Mouse (Mus musculus) urinary bladder, adult 2 months (tissue): ENCODE results near the gene Maats1. TPM values are rescaled to one million over a fixed set of nuclear protein-coding genes. Genes with fewer than 3 reads are reported as not detected.

Experiments
- DNase-seq: peaks from one replicate; pipeline ENCODE4 v3.0.0; 2022; ENCODE audit warnings: low spot score
- polyA plus RNA-seq: library from polyadenylated mRNA; depleted of rRNA; stranded (reverse); fragments of >200 nt; gene quantifications from 2 replicates; pipeline ENCODE4 v1.2.3, GENCODE M21; 2012; rRNA removed

The Maats1 gene
- polyA plus RNA-seq, result 0.07 and 0.10 TPM in 2 replicates

GRCm38 (mm10) chr16:38341396-38342324 is at the start of gene Maats1:
Gene Maats1 (minus strand): TSS chr16:38342143.
- no peak for DNase-seq

DNA sequence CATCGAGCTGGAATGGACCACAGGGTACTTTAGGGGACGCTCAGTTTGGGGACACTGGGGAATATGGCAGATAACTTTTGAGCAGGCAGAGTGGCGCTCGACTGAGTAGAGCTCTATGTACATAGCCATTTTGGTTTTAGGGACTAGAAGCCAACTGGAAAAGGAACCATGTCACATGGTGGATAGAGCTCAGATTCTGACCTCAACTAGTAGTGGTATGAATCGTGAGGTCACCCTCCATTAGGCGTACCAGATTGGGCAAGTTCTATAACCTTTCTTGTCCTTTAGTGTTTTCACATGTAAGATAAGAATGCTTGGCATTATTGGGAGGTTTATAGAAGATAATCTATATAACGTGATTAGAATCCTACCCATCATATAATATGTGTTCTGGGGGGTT is 48.4 kb upstream of the Maats1 start:
- DNase-seq, result no peak

- DNase-seq, result no peak
Measured at GRCm38 (mm10) chr16:38389284-38389893, 47.4 kb upstream of the Maats1 start.

- no peak for DNase-seq
Measured at GRCm38 (mm10) chr16:38388757-38389156, 46.8 kb upstream of the Maats1 start.

DNA sequence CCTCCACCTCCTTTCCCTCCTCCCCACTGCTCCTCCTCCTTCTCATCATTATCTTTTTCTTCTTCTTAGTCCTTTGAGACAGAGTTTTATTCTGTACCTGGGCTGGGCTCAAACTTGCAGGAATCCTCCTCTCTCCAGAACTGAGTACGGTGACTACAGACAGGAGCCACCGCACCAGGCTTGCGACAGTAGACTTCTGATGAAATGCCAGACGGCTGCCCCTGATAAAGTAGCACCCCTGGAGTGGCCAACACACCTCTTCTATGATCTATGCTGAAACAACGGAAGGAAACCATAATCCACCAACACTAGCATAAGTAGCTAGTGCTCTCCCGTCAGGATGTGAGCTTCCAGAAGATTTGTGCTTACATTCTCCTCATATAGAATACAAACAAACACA is 45.4 kb upstream of the Maats1 start:
- no peak for DNase-seq

GRCm38 (mm10) chr16:38385700-38386099 is 43.8 kb upstream of the Maats1 start:
- no peak for DNase-seq

GRCm38 (mm10) chr16:38385184-38385634 is 43.3 kb upstream of the Maats1 start:
- no peak for DNase-seq

DNA sequence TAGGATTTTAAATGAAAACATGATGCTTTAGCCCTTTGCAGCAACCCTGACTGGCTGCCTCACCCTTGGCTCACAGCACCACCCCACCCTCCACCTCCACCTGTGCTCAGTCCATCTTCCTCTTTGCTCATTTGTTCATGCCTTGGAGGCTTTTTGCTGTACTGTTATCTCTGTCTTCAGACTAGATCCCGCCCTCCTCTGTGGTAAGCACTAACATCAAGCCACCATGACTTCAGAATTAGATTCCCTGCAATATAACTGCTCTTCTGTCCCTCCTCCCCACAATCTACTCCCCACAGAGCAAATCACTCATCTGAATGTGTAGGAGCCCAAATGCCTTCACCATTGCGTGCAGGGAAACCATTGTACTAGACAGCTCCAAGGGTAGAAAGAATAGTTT is 41.7 kb upstream of the Maats1 start:
- DNase-seq, result no peak

GRCm38 (mm10) chr16:38379926-38380325 is 38.0 kb upstream of the Maats1 start:
- no peak for DNase-seq

DNA sequence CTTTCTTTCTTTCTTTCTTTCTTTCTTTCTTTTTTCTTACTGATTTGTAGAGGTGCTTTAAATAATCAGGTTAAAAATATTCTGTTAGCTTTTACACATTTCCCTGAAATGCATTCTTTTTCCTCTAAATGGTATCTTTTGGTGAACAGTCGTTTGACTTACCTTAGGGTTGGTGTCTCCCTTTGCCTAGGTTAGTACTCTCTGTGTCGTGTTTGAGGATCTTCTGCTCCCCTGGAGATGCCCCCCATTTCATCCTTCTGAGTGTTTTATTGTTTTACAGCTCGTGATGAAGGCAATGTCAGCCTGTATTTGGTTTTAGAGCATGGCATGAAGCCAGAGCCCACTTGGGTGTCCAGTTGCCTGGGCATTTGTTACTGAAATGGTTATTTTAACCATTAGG is 37.5 kb upstream of the Maats1 start:
- no peak for DNase-seq

GRCm38 (mm10) chr16:38379088-38379487 is 37.1 kb upstream of the Maats1 start:
- no peak for DNase-seq

GRCm38 (mm10) chr16:38378591-38378990 is 36.6 kb upstream of the Maats1 start:
- DNase-seq, result no peak

DNA sequence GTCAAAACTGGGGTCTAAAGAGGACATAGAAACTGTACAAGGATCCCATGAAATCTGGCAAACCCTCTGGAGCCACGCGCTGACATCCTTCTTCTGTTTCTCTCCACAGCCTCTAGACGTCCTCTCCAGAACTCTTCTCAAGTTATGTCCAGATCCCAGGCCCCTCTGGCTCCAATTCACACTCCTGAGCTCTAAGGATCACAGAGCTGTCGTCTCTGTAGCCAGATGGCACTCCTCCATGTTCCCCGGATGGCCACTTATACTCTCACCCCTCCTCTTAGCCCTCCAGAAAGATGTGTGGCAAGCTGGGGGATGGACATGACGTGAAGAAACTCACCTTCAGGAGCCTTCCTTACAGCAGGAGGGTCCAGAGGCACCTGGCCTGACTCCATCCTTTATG is 35.6 kb upstream of the Maats1 start:
- DNase-seq, result no peak

GRCm38 (mm10) chr16:38376841-38377249 is 34.9 kb upstream of the Maats1 start:
- no peak for DNase-seq

- DNase-seq, result no peak
Measured at GRCm38 (mm10) chr16:38376163-38376840, 34.4 kb upstream of the Maats1 start.

DNA sequence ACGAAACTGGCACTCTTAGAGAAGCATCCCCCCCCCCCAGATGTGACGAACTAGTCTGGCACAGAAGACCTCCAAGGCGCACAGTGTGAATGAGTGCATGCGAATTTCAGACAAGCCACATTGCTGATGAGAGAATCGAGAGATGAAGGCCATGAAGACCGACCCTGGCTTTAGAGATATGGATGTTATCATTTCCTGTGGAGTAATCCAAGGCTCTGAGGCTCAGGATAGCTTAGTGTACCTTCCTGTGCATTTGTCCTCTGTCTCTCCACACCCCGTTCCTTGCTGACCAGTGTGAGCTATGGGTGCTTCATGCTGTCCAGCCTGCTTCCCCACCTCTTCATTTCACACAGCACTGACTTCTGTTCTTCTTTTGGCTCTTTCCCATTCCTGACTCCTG is 33.2 kb upstream of the Maats1 start:
- DNase-seq, result no peak

- no peak for DNase-seq
Measured at GRCm38 (mm10) chr16:38374379-38375140, 32.6 kb upstream of the Maats1 start.

DNA sequence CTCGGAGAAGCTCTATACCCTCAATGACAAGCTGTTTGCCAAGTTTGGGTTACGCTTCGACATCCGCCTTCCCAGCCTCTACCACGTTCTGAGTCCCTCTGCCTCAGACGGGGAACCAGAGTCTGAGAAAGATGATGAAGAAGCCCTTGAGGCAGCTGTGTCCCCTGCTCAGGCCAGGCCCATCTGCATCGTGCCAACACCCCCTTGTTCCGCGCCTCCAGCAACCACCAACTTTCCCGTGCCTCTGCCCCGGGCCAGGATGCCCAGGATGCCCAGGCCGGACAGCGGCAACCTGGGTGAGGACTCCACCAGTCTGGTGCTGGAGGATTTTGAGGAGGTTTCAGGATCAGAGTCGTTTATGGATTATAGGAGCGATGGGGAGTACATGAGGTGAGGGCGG is 32.0 kb upstream of the Maats1 start:
- DNase-seq, result no peak

DNA sequence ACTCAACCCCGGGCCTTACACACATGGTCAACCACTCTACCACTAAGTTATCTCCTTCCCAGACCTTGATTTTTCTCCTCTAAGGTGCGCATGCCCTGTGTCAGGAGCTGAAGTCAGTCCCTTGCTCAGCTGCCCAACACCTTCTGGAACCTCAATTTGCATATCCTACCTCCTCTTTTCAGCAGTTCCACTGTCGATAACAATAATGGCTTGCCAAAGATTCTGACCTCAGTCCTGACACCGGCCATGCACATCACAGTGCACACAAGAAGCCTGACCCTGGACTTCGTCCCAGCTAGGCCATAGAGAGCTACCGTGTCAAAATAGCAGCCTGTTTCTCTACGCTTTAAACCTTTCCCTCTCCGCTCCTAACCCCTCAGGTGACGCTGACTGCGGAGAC is 31.5 kb upstream of the Maats1 start:
- no peak for DNase-seq

DNA sequence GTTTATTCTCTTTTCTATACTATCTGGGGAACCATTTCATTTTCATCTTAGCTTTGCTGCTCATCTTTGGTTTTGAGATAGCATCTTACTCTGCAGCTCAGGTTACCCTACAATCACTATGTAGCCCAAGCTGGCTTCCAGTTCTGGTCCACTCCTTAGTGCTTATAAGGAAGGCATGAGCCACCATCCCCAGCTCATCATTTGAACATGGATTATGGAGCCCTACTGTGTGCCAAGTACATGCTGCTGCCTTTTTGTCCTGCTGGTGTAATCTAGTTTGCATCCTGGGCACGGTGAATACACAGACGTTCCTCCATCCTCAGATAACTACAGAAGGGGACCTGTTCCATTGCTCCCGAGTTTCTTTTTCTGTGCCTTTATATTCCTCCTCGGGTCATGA is 30.9 kb upstream of the Maats1 start:
- no peak for DNase-seq

DNA sequence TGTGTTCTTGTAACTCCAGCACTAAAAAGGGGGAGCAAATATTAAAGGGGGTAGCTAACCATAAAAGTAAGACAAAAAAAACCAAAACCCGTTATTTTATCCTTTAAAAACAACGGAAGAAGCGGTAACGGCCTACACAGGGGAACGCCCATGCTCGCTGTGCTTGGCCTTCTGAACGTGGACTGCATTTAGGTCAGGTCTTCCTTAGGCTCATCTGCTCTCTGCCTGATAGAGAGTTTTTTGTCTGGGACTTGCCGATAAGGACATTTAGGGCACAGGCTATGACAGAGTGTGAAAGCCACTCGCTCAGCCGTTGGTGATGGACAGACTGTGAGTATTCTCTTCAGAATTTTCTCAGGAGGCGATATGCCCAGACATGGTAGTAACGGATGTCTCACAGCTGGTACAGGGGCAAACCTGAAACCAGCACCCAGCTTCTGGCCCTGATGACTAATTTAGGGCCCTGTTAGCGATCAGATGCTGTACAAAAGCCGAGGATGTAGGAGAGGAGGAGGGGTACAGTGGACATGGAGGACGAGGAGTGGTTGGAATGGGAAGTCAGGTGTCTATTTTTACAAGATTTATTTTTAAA is 29.9 kb upstream of the Maats1 start:
- no peak for DNase-seq
